Mouse (Mus musculus): ENCODE data around the gene Irf6. TPM values are rescaled to one million over a fixed set of nuclear protein-coding genes. Genes with fewer than 3 reads are reported as not detected.

The Irf6 gene
- total RNA-seq, 2 experiments from 2014 or later: 0.33 to 0.39 TPM

DNA sequence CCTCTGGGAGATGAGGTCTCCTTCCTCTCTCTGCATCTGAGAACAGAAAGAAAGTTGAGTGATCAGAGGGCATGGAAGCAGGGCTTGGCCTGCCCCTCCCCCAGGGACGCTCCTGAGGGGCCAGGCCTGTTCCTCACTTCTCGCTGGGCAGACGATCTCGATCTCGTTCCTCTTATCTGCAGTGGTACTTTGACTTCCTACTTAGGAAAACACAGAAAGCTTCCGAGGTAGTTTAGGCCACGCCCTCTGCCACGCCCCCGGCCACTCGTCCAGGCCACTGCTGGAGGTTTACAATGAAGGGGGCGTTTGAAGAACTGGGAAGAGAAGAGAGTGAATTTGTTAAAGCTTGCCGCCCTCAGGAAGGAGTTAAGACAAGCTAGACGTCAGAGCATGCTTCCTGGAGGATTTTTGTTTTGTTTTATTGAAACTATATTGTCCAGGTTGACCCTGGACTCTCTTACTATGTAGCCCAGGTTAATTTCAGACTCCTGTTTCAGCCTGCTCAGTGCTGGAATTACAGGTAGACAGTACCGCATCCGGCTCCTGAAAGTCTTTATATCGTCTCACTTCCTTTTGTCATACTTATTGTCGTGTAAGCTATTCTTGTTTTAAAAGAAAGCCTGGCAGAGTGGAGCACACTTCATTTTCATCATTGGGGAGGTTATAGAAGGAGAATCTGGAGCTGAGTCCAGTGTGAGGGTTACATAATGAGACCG is 7.6 kb downstream of the Irf6 start:
- TF ChIP-seq CTCF (IDR thresholded peaks at IDR 0.05): no peak
- intact Hi-C loops (cut with DNase I): no loop called here
- DNase-seq: peak; percentile 54
- no peak overlapping the region for H3K27ac ChIP-seq
- H3K4me3 ChIP-seq: peak overlapping the region; percentile 46

DNA sequence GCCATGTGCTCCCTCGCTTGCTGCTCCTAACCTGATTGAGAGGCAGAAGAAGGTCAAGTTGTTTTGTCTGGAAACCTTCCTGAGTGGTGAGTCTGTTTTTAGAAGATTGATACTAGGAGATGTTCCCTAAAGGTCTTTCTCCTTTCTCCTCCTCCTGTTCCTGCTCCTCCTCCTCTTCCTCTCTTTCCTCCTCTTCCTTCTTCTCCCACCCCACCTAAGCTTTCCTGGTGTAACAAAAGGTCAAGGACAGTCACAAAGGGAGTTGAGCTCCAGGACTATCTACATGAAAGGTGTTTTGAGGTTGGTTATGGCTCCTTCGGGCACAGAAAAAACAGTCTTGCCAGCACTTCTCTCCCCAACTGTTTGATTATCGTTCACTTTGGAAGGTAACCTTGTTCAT is 14.8 kb downstream of the Irf6 start, which contains the start of gene A130010J15Rik:
Gene A130010J15Rik (plus strand): TSS at position 301 of the 400 bp plus-strand sequence.
- no peak for TF ChIP-seq CTCF (IDR thresholded peaks at IDR 0.05)
- DNase-seq: no peak
- intact Hi-C loops (cut with DNase I): no loop called here

DNA sequence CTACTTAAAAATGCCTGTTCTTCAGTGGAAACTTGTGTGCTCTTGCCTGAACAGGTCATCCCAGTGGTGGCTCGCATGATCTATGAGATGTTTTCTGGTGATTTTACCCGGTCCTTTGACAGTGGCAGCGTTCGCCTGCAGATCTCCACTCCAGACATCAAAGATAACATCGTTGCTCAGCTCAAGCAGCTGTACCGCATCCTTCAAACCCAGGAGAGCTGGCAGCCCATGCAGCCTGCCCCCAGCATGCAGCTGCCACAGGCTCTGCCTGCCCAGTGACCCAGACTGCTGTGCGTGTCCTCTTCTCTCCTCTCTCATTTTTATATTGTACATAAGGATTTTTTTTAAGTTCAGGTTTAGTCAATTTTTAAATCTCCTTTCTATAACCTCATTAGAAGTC is 16.3 kb downstream of the Irf6 start:
- intact Hi-C loops (cut with DNase I): no loop called here
- Histone ChIP-seq H3K4me3 (no peak overlapping the region), H3K27ac (no peak overlapping the region)
- TF ChIP-seq CTCF (IDR thresholded peaks at IDR 0.05): no peak
- no peak for DNase-seq

More for the DNA sequence above, 14.8 kb downstream of the Irf6 start, which contains the start of gene A130010J15Rik:
- no peak within 1 kb of the TSS for H3K4me3 ChIP-seq
- no peak within 1 kb of the TSS for H3K27ac ChIP-seq

DNA sequence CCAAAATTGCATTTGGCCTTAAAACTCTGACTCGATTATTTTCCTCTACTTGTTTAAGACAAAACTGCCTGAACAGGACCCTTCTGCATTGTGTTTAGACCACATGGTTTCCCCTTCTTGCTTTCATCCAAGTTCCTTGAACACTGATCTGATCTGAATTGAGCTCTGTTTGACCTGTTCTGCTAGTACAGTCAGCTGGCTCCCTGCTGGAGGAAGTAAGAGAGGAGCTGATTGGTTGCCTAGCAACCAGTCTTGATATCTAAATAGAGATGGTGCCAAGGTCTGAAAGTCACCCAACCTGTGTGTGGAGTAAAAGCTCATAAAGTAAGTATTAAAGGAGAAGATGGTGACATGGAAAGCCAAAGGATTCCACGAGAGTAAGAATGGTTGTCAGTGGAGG is 16.9 kb downstream of the Irf6 start:
- H3K4me3 ChIP-seq: no peak overlapping the region
- intact Hi-C loops (cut with DNase I): no loop called here
- TF ChIP-seq CTCF (IDR thresholded peaks at IDR 0.05): no peak
- DNase-seq: no peak
- H3K27ac ChIP-seq: no peak overlapping the region

DNA sequence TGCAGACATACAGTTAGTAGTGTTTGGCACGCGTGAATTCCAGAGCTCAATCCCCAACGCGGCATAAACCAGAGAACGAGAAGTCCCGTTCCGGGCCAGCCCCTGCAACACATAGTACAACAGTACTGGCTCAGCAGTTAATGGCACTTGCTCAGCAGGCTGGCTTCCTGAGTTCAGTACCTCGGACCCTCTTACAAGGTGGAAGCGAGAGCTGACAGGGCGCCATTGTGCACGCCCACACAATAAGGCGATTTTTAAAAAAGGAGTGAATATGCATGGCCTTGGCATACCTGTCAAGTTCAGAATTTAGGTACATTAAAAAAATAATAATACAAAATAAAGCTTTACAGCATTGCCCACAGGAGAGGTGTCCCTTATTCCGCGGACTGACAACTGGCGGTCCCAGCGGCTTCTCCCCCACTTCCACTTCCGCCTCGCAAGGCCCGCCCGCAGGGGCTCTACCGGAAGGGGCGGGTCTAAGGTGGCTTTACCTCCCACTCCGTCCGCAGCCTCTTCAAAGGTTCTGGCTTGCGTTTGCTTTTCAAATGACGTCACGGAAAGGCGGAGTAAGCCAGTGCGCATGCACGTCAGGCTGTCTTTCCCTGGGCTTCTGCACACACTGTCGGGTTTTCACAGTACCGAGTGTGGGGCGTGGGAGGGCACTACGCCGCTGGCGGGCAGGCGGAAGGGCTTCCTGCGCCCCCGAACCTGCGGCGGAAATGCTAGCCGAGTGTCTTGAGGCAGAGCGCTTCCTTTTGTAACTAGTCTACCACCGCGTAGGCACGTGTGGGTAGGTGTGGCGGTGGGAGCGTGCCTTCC is 20.3 kb downstream of the Irf6 start:
- H3K27ac ChIP-seq: peak overlapping the region; percentile 95
- TF ChIP-seq CTCF (IDR thresholded peaks at IDR 0.05): no peak
- intact Hi-C loops (cut with DNase I): loop anchor here (2.0 kb wide), 1 partner anchor 42 kb away; the partner anchor contains the start of gene Diexf

DNA sequence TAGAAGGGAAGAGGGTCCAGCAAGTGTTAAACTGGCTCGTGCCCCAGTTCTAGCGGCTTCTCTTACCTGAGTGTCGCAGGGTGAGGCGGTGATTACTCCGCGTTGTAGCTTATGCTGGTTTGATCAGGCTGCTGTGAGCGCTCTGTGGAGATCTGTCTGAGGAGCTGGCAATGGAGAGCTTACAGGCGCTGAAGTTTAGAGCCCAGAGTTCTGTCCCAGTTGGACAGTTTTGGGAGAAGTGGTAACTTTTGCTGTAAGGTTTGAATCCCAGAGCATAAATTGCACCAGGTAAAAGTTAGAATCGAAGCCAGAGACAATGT is 20.9 kb downstream of the Irf6 start:
- Histone ChIP-seq H3K4me3 (peak overlapping the region; percentile 83), H3K27ac (peak overlapping the region; percentile 95)
- intact Hi-C loops (cut with DNase I): loop anchor here (2.0 kb wide), 1 partner anchor 43 kb away; the partner anchor contains the start of gene Diexf
- TF ChIP-seq CTCF (IDR thresholded peaks at IDR 0.05): no peak
- no peak for DNase-seq

More for the DNA sequence above, 20.3 kb downstream of the Irf6 start:
- peak overlapping the region; percentile 83 for H3K4me3 ChIP-seq
- peak; percentile 97 for DNase-seq

DNA sequence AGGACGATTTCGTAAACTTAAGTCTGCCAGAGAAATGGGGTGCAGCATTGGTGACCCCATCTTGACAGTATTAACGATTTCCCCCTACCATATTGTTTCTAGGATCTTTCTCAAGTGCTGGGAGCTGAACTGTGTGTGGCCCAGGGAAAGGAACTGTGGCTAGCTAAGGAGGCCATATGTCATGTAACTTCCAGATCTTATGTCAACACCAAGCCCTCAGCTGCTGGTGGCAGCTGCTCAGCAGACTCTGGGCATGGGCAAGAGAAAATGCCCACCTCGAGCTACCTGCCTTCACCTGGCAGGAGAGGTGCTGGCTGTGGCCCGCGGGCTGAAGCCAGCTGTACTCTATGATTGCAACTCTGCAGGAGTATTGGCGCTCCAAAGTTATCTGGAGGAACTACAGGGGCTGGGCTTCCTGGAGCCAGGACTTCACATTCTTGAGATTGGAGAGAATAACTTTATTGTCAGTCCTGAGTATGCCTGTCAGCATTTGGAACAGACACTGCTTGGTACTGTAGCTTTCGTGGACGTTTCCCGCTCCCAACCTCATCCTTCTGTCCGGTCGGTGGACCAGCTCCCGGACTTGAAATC is 21.3 kb downstream of the Irf6 start:
- intact Hi-C loops (cut with DNase I): no loop called here
- no peak for TF ChIP-seq CTCF (IDR thresholded peaks at IDR 0.05)
- peak overlapping the region; percentile 95 for H3K27ac ChIP-seq

DNA sequence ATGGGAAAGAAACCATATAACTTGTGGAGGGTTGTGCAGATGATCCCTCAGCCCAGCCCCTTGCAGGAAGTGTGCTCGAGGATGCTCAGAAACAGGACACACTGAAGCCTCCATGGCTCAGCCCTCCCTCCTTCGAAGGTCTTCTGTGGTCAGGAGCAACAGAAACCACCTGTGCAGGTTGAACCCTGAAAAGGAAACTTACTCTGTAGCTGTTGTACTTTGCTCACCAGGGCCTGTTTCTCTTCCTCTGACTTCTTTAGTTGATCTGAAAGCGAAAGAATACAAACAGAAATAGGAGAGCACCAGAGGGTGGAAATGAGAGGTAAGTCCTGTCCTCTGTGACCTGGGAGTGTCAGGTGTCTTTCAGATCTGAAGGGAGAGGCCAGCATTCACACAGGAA is 28.2 kb downstream of the Irf6 start:
- no peak for TF ChIP-seq CTCF (IDR thresholded peaks at IDR 0.05)
- no peak for DNase-seq
- intact Hi-C loops (cut with DNase I): no loop called here
- H3K4me3 ChIP-seq: no peak overlapping the region
- no peak overlapping the region for H3K27ac ChIP-seq

More for the DNA sequence above, 21.3 kb downstream of the Irf6 start:
- H3K4me3 ChIP-seq: peak overlapping the region; percentile 83
- no peak for DNase-seq

DNA sequence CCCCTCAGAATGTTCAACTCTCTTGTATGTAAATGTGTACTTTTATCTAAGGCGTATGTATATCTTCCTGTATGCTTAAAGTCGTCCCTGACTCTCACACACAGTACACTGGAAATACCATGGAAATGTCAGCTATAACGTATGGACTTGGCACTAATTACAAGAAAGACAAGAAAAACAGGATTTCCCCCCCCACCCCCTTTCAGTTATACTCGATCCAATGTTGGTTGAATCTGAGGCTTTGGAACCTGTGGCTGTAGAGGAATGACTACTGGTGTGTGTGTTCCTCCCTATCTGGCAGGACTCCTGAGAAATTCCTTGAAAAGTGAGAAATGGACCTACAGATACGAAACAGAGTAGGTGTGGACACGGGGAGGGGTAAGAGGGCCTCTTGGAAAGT is 35.3 kb downstream of the Irf6 start:
- intact Hi-C loops (cut with DNase I): no loop called here
- H3K27ac ChIP-seq: peak overlapping the region; percentile 84; the same call in 1 of the 2 replicates
- no peak for TF ChIP-seq CTCF (IDR thresholded peaks at IDR 0.05)
- no peak overlapping the region for H3K4me3 ChIP-seq
- DNase-seq: no peak

DNA sequence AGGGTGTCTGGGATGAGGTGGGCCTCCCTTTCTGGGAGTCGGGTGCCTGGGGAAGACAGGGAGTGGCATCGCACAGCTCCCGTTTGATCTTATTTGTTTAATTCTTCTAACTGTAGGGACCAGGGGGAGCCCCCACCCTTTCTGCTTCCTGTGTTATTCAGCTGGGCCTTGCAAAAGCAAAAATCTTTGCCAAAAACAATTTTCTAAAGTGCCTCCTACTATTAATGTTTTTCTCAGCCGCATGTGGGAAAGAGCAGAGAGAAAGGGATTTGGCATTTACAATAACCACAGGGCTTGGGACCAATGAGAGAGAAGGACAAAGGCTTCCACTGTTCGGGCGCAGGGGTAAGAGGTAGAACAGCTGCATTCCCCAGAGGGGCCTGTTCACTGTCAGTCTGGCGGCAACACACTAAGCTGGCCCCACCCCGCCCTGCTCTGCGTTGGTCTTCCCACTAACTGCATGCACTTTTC is 36.3 kb downstream of the Irf6 start:
- peak overlapping the region; percentile 17; the same call in 1 of the 2 replicates for H3K4me3 ChIP-seq
- peak overlapping the region; percentile 84 for H3K27ac ChIP-seq
- intact Hi-C loops (cut with DNase I): no loop called here
- DNase-seq: peak; percentile 79
- TF ChIP-seq CTCF (IDR thresholded peaks at IDR 0.05): no peak

DNA sequence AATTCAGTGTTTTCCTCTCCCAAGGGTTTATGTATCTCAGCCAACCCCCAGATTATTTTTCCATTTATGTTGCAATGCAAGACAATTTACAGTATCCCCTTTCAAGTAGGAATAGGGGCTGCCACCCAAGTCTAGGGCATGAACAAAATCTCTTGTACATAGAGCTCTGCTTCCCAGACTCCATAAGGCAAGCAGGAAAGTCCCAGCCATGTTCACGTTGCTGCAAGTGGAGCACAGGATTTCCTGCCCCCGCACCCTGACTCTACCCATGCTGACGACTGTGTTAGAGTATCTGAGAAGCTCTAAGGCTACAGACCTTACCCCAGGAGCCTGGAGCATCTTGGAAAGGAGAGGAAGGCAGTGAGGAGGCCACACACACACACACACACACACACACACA is 36.9 kb downstream of the Irf6 start:
- no peak for DNase-seq
- intact Hi-C loops (cut with DNase I): no loop called here
- H3K27ac ChIP-seq: peak overlapping the region; percentile 84
- no peak overlapping the region for H3K4me3 ChIP-seq
- TF ChIP-seq CTCF (IDR thresholded peaks at IDR 0.05): no peak

DNA sequence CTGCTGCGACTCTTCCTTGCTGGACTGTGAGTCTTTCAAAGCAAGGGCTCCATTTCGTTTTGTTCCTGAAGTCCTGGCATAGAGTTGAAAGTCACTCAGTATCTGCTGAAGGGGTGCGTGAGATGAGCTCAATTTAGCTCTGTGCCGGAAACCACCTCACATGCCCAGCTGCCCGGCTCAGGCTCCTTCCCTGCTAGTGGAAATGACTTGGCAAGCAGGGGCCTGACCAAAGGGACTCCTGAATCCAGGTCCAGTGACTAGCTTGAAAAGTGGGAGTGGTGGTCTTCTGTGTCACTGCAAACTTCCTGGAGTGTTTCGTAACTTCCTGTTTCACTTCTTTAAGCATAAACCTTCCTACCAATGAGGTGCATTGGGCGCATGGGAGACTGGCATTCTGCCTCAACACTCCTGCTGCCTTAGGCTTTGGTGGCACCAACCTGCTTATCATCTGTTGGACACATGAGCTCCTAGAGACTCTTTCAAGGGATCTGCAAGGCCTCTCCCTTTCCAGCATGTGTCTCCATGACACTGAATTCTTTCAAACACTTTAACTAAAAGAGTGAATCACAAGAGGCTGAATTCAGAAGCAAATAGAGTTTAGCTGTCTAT is 38.9 kb downstream of the Irf6 start:
- Histone ChIP-seq H3K27ac (peak overlapping the region; percentile 41), H3K4me3 (no peak overlapping the region)
- TF ChIP-seq CTCF (IDR thresholded peaks at IDR 0.05): no peak
- peak; percentile 53 for DNase-seq
- intact Hi-C loops (cut with DNase I): no loop called here
